Mouse (Mus musculus): Measurements from ENCODE around the gene Far1. TPM values are rescaled to one million over a fixed set of nuclear protein-coding genes. Genes with fewer than 3 reads are reported as not detected.

Far1 gene
- polyA plus RNA-seq, 1 experiment from 2014 or later: 58.2 TPM

DNA sequence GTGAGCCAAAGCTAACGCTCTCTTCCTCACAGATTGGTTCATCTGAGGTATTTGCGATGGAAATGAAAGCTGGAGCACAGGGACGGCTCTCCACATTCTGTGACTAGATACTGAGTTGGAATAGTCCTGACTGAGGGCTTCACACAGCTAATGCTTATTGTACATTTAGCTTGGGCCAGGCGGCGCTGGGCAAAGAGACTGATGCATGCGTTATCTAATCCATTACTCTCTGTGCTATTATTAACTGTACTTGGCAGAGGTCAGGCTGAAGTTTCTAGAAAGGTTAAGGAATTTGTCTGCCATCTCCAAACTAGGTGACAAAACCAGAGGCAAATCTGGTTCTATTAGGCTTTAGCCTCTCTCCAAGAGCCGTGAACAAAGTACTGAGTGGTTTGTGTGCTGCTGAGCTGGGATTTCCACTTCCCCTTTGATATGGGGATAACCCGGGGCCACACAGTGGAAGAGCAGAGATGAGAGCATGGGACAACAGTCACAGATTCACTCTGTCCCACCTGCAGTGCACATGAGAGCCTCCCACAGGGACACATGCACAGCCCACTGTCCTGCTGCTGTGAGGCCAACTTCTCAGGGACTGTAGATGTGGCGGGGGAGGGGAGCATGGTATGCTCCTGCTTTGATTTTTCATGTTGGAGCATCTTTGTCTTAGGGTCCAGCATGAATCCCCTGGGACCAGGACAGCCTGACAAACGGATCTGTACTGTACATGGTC, 100.7 kb downstream of the Far1 start:
- Histone ChIP-seq H3K9ac (no peak overlapping the region), H3K4me3 (no peak overlapping the region), H3K27me3 (no peaks in the 10 kb centered on the region; the same call in 1 of the 2 replicates), H3K4me1 (replicated peaks) (no peaks in the 10 kb centered on the region), H3K27ac (replicated peaks) (no peak overlapping the region), H3K4me2 (no peak overlapping the region), H3K9me3 (no peaks in the 10 kb centered on the region), H3K36me3 (no peaks in the 10 kb centered on the region)
- ATAC-seq (ENCODE audit: low FRiP score, low read depth): no peak
- WGBS: 84% methylated on average over 10 of the region's 10 CpGs

DNA sequence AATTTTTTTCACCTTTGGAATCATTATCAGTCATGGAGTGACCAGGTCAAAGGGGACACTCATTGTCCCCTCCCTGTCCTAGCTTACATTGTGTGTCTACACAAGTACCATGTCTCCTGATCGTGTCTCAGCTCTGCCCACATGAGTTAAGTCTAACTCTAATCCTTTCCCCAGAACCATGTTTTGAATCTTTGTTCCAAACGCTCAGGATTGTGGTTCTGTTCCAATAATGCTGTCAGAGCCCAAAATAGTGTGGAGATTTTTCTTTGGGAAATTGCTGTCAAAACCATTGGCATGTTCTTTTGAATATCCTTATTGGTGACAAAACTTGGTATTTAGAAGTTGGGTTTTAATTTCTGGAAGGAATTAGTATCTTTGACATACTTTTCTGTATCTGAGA, 105.5 kb downstream of the Far1 start:
- Histone ChIP-seq H3K27ac (replicated peaks) (no peak overlapping the region), H3K4me1 (replicated peaks) (peaks cover 17% of the 10 kb centered on the region), H3K9me3 (no peaks in the 10 kb centered on the region), H3K36me3 (no peaks in the 10 kb centered on the region), H3K4me2 (no peak overlapping the region), H3K27me3 (no peaks in the 10 kb centered on the region), H3K4me3 (no peak overlapping the region), H3K9ac (no peak overlapping the region)
- ATAC-seq (ENCODE audit: low FRiP score, low read depth): no peak
- 88% methylated on average over 2 of the region's 2 CpGs for WGBS

DNA sequence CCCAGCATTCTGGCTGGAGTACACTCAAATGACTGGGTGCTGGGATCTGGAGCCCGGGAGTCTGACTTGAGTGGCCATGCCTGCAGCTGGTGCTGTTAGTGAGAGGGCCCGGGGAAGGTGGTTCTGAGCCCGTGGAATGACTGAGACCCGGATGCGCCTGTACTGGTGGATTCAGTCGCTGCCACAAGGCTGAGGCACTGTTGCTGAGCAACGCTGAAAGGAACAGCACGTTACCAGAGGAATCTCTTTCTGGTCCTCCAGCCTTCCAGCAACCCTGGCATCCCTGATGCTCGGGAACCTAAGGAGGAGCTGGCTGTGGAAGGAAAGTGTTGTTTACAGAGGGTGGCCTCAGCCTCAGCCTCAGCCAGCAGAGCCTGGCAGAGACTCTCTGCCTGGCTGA, 106.1 kb downstream of the Far1 start:
- H3K36me3 ChIP-seq: no peaks in the 10 kb centered on the region
- H3K4me2 ChIP-seq: no peak overlapping the region
- H3K9me3 ChIP-seq: no peaks in the 10 kb centered on the region
- H3K27ac ChIP-seq (replicated peaks): peak overlapping the region; percentile 48
- no peaks in the 10 kb centered on the region for H3K27me3 ChIP-seq
- ATAC-seq (ENCODE audit: low FRiP score, low read depth): peak; percentile 79
- H3K9ac ChIP-seq: no peak overlapping the region
- no peak overlapping the region for H3K4me3 ChIP-seq
- 62% methylated on average over 9 of the region's 9 CpGs for WGBS
- H3K4me1 ChIP-seq (replicated peaks): peaks cover 17% of the 10 kb centered on the region

Other genes with a start within 250 kb of the Far1 start
- 75.2 and 75.3 TPM in 2 replicates for gene Btbd10, start 144.4 kb upstream of the Far1 start, polyA plus RNA-seq (2015; fragmentation: Nextera tagmentation; extraction: Ambion mirVana)
- not detected in 2 replicates for gene Pth, start 125.3 kb upstream of the Far1 start, polyA plus RNA-seq (2015; fragmentation: Nextera tagmentation; extraction: Ambion mirVana)

Data from hindbrain, embryonic 15.5 days (tissue).